Mouse (Mus musculus) CH12.LX (cell line): ENCODE measurements around the gene Nufip2.

Experiments used
- CTCF ChIP-seq, 2 experiments: IDR thresholded peaks in 1 of 2; conservative IDR thresholded peaks in 1 of 2; 2 replicates each; pipeline ENCODE4 v1.5.1; 2011 to 2012; ENCODE audit warnings: low read depth in 2 of 2, low read length in 2 of 2, improper control_type of control experiment in 1 of 2, inconsistent platforms in 1 of 2, mild to moderate bottlenecking in 1 of 2, moderate library complexity in 1 of 2
- TCF12 ChIP-seq: IDR thresholded peaks from 2 replicates; pipeline ENCODE4 v1.6.1; 2014; ENCODE audit warnings: low read depth, mild to moderate bottlenecking, inconsistent platforms, low read length, improper control_type of control experiment
- UBTF ChIP-seq: IDR thresholded peaks from 2 replicates; pipeline ENCODE4 v1.6.1; 2012; ENCODE audit warnings: low read depth, mild to moderate bottlenecking, inconsistent platforms, low read length, improper control_type of control experiment, moderate library complexity

DNA sequence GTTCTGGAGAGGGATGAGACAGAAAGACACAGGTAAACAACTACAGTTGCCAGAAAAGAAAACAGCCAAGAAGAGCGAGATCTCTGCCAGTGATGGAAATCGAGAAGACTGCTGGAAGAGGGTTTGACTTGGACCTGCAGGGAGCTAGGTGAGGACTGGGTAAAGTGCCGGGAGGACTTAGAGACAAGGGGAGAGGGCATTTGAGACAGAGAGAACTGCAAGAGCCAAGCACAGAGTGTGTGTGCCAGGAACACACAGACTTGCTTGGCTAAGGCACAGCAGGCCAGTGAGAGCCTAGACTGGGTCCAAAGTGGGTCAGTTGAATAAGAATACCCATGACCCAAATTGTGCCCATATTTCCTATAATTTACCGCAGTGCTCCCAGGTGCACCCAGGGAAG is 40.5 kb upstream of the Nufip2 start:
- TF ChIP-seq CTCF (conservative IDR thresholded peaks at IDR 0.05 in 1 of 2, IDR thresholded peaks at IDR 0.05 in 1 of 2; ENCODE audit: low read depth in 2 of 2, low read length in 2 of 2) (no peak), UBTF (no peak), TCF12 (no peak)
